Mouse (Mus musculus) hindbrain, embryonic 15.5 days (tissue): Measurements from ENCODE around the gene Hoxb8. TPM values are rescaled to one million over a fixed set of nuclear protein-coding genes. Genes with fewer than 3 reads are reported as not detected.

Experiments
- ATAC-seq: fragments of 200-750 bp; cut with Nextera tagmentation; 2 replicates; pipeline ENCODE4 v1.8.0; 2017; ENCODE audit warnings: low read depth, moderate number of reproducible peaks, moderate TSS enrichment; ENCODE audit not compliant: low FRiP score
- H3K27ac ChIP-seq: fragments of 300-500 bp; sonication (generic); replicated peaks from 2 replicates; pipeline ENCODE4 v1.5.1; 2015; ENCODE audit warnings: mild to moderate bottlenecking, inconsistent platforms
- H3K27me3 ChIP-seq: fragments of 300-500 bp; sonication (generic); 2 replicates; pipeline ENCODE4 v1.6.1; 2015; ENCODE audit warnings: control low read depth, inconsistent platforms
- H3K36me3 ChIP-seq: fragments of 300-500 bp; sonication (generic); 2 replicates; pipeline ENCODE4 v1.6.1; 2015; ENCODE audit warnings: control low read depth, inconsistent platforms
- H3K4me1 ChIP-seq: fragments of 300-500 bp; sonication (generic); replicated peaks from 2 replicates; pipeline ENCODE4 v1.6.1; 2015; ENCODE audit warnings: control low read depth, inconsistent platforms
- H3K4me2 ChIP-seq: fragments of 300-500 bp; sonication (generic); 2 replicates; pipeline ENCODE4 v1.6.1; 2015; ENCODE audit warnings: moderate library complexity, mild to moderate bottlenecking, inconsistent platforms
- H3K4me3 ChIP-seq: fragments of 300-500 bp; sonication (generic); 2 replicates; pipeline ENCODE4 v1.5.1; 2015; ENCODE audit warnings: mild to moderate bottlenecking, inconsistent platforms
- H3K9ac ChIP-seq: fragments of 300-500 bp; sonication (generic); 2 replicates; pipeline ENCODE4 v1.6.1; 2015; ENCODE audit warnings: inconsistent platforms
- H3K9me3 ChIP-seq: fragments of 300-500 bp; sonication (generic); 2 replicates; pipeline ENCODE4 v1.6.1; 2016; ENCODE audit warnings: control low read depth, inconsistent platforms
- WGBS: fragments of 180-500 bp; shearing (Covaris S2); methylation state at CpG from one replicate; pipeline ENCODE4 v1.1.7; 2015; 5-methylcytosine and 5-hydroxymethylcytosine counted together
- polyA plus RNA-seq: library from polyadenylated mRNA; unstranded; fragments of >200 nt; fragmentation: Nextera tagmentation; extraction: Ambion mirVana; gene quantifications from 2 replicates; pipeline ENCODE4 v1.2.1, GENCODE M21; 2015

Gene Hoxb8
- polyA plus RNA-seq, 1 experiment from 2014 or later = 26.1 TPM

GRCm38 (mm10) chr11:96290705-96291355, 9.1 kb downstream of the Hoxb8 start:
- H3K27ac ChIP-seq = peak overlapping the region; percentile 40; the same call in 1 of the 2 replicates
- peaks cover 85% of the 10 kb centered on the region for H3K27me3 ChIP-seq
- H3K9ac ChIP-seq = no peak overlapping the region
- H3K4me2 ChIP-seq = peak overlapping the region; percentile 28
- no peak overlapping the region; the same call in 1 of the 2 replicates for H3K4me3 ChIP-seq
- no peaks in the 10 kb centered on the region for H3K36me3 ChIP-seq
- H3K4me1 ChIP-seq = no peaks in the 10 kb centered on the region
- ATAC-seq = no peak
- no peaks in the 10 kb centered on the region for H3K9me3 ChIP-seq
- 8% methylated on average over 17 of the region's 17 CpGs for WGBS

- peaks cover 87% of the 10 kb centered on the region for H3K27me3 ChIP-seq
- no peaks in the 10 kb centered on the region for H3K4me1 ChIP-seq
- WGBS = 5% methylated on average over 22 of the region's 22 CpGs
- peak within 1 kb of the TSS; percentile 75 for H3K27ac ChIP-seq
- peak within 1 kb of the TSS; percentile 39 for H3K9ac ChIP-seq
- no peaks in the 10 kb centered on the region for H3K36me3 ChIP-seq
- ATAC-seq = no peak
- H3K4me2 ChIP-seq = peak within 1 kb of the TSS; percentile 33
- peak within 1 kb of the TSS; percentile 47 for H3K4me3 ChIP-seq
- H3K9me3 ChIP-seq = no peaks in the 10 kb centered on the region
Measured at GRCm38 (mm10) chr11:96291681-96292564, 10.2 kb downstream of the Hoxb8 start, which contains the start of gene Hoxb6. Gene Hoxb6, plus strand, starts transcription at chr11:96292476.

DNA sequence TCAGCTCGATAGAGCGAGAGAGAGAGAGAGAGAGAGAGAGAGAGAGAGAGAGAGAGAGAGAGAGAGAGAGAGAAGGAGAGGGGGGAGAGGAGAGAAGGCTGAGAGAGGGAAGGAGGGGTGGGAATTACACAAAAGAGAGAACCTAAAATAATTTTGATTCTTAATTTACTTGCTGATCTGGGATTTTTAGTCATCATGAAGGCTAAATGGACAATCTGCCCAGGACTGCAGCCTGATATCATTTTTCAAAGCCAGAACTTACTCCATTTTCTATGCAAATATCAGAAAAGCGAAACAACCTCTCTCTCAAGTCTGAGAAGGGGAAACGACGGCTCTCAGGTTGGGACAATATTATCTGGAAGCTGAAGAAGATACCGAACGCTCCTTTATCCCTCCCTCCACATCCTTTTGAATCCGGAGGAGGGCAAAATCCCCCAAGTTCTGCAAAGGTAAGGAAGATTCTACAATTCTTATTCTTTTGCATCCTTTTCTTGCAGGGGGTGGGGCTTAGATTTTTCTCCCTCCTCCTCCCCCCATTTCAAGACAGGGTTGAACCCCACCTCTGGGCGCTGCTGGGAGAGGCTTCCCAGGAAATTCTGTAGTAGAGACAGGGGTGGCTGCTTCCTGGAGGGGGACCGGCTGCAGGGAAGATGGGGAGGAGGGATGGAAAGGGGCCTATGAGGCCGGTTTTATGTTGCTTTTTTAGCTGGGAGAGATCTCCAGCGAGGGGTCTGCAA, 11.0 kb downstream of the Hoxb8 start:
- WGBS = 6% methylated on average over 12 of the region's 12 CpGs
- Histone ChIP-seq H3K27me3 (peaks cover 88% of the 10 kb centered on the region), H3K36me3 (no peaks in the 10 kb centered on the region), H3K4me2 (no peak overlapping the region), H3K4me3 (peak overlapping the region; percentile 47), H3K9me3 (no peaks in the 10 kb centered on the region), H3K27ac (peak overlapping the region; percentile 75), H3K4me1 (no peaks in the 10 kb centered on the region), H3K9ac (peak overlapping the region; percentile 39)
- ATAC-seq = no peak

- H3K27ac ChIP-seq = peak overlapping the region; percentile 75
- peaks cover 85% of the 10 kb centered on the region for H3K27me3 ChIP-seq
- no peak for ATAC-seq
- no peaks in the 10 kb centered on the region for H3K4me1 ChIP-seq
- H3K9me3 ChIP-seq = no peaks in the 10 kb centered on the region
- WGBS = 2% methylated on average over 22 of the region's 22 CpGs
- H3K4me2 ChIP-seq = no peak overlapping the region
- H3K9ac ChIP-seq = peak overlapping the region; percentile 39
- no peaks in the 10 kb centered on the region for H3K36me3 ChIP-seq
- H3K4me3 ChIP-seq = peak overlapping the region; percentile 47
Measured at GRCm38 (mm10) chr11:96293302-96293921, 11.7 kb downstream of the Hoxb8 start.

DNA sequence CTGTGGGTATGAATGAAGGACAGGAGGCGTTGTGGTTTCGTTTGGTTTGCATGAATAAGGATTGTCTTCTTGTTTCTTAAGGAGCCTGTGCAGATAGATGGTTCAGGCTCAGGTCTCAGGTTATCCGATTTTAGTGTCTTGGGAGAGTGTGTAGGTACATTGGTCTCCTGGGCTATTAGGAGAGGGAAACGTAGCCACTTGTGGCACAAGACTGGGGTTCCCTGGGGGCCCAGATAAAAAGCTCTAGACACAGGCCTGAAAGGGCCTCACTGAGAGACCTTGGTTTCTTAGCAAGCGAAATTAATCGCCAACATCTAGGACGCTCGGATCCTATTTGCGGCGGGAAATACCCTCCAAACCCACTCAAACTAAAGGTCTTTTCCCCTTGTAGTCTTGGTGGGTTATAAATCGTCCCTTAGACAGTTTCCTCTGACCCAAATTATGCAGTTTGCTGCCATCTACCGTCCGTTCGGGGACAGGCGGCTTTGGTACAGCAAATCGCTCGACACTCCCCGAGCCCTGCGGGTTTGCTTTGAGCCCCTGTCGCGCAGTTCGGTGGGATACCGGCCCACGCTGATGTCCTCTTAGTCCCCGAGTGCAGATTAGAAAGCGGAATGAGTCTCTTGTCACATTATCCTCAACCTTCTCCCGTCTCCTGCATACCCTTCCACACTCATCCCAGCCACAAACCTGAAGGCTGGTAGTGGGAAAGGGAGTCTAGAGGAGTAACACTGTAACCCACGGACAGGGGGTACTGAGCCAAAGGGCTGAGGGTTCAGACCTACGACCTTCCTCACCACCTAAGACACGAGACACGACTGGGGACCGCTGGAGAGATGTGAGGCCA, 12.8 kb downstream of the Hoxb8 start:
- ATAC-seq = no peak
- H3K4me2 ChIP-seq = peak overlapping the region; percentile 26
- no peaks in the 10 kb centered on the region for H3K9me3 ChIP-seq
- 1% methylated on average over 32 of the region's 32 CpGs for WGBS
- H3K27ac ChIP-seq = peak overlapping the region; percentile 75
- no peaks in the 10 kb centered on the region for H3K36me3 ChIP-seq
- 0 out of 2 replicates have a peak overlapping the region, but pooled peaks have one; percentile 1 for H3K9ac ChIP-seq
- peaks cover 84% of the 10 kb centered on the region for H3K27me3 ChIP-seq
- peak overlapping the region; percentile 47 for H3K4me3 ChIP-seq
- H3K4me1 ChIP-seq = 0 out of 2 replicates have a peak, but pooled peaks cover 2% of the 10 kb centered on the region

DNA sequence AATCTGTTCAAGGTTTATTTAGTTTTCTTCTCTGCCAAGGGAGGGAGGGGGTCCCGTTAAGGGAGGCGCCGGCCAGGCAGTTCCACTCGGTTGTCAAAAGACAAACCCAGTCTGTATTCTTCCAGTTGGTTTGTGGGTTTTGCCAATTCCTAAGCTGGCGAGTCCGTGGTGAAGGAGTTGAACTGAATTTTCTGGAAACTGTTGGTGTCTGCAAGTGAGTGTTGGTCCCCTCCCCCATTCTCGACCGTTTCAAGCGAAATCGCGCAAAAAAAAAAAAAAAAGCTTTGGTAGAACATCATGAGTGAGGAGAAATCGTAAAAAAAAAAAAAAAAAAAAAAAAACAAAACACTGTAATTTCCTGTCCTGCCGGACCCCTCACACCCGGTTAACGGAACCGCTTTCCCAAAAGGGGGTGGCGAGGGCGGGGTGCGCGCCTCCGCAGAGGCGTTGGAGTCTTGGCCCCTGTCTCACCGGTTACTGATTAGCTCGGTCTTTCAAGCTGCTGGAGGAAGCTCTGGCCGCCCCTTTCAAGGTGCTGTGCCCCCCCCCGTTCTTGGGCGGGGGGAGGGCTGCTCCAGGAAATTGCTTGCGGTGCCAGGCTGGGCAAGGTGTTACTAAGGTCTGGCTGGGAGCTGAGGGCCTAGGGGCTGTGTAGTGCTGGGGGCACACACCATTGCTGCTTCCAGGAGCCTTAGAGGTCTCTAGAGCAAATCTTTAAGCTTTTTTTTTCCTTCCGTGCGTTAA, 13.6 kb downstream of the Hoxb8 start:
- 0 out of 2 replicates have a peak, but pooled peaks cover 2% of the 10 kb centered on the region for H3K4me1 ChIP-seq
- H3K4me2 ChIP-seq = peak overlapping the region; percentile 59
- peak overlapping the region; percentile 26; the same call in 1 of the 2 replicates for H3K9ac ChIP-seq
- no peaks in the 10 kb centered on the region for H3K36me3 ChIP-seq
- WGBS = 1% methylated on average over 30 of the region's 30 CpGs
- peak overlapping the region; percentile 75 for H3K27ac ChIP-seq
- no peaks in the 10 kb centered on the region for H3K9me3 ChIP-seq
- H3K27me3 ChIP-seq = peaks cover 87% of the 10 kb centered on the region
- peak overlapping the region; percentile 47 for H3K4me3 ChIP-seq
- ATAC-seq = no peak

- H3K27ac ChIP-seq = peak overlapping the region; percentile 68
- H3K4me1 ChIP-seq = 0 out of 2 replicates have a peak, but pooled peaks cover 2% of the 10 kb centered on the region
- H3K27me3 ChIP-seq = peaks cover 84% of the 10 kb centered on the region
- 0 out of 2 replicates have a peak overlapping the region, but pooled peaks have one; percentile 11 for H3K9ac ChIP-seq
- H3K4me2 ChIP-seq = peak overlapping the region; percentile 59
- WGBS = 5% methylated on average over 2 of the region's 2 CpGs
- no peak for ATAC-seq
- no peaks in the 10 kb centered on the region for H3K9me3 ChIP-seq
- peak overlapping the region; percentile 47 for H3K4me3 ChIP-seq
- no peaks in the 10 kb centered on the region for H3K36me3 ChIP-seq
Measured at GRCm38 (mm10) chr11:96296997-96297396, 15.3 kb downstream of the Hoxb8 start.

DNA sequence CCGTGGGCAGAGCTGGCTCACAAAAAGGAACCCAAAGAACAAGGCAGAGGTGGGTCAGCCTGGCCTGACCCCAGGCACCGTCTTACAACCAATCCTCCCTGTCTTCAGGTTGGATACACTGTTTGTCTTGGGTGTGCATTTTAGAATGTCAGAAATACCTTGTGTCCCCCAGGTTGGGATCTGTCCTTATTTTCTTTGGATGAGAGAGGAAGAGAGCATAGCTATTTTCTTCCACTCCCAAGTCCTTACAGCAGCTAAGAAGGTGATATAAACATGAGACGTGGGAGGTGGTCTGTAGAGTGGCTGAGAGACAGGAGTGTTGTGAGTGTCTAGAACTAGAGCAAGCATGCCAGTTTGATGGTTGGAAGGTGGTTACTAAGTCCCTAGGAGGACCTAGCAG, 15.7 kb downstream of the Hoxb8 start:
- no peaks in the 10 kb centered on the region for H3K36me3 ChIP-seq
- 4% methylated on average over 3 of the region's 3 CpGs for WGBS
- H3K4me2 ChIP-seq = peak overlapping the region; percentile 59
- peak overlapping the region; percentile 47 for H3K4me3 ChIP-seq
- H3K4me1 ChIP-seq = 0 out of 2 replicates have a peak, but pooled peaks cover 2% of the 10 kb centered on the region
- no peaks in the 10 kb centered on the region for H3K9me3 ChIP-seq
- H3K27me3 ChIP-seq = peaks cover 83% of the 10 kb centered on the region
- ATAC-seq = no peak
- peak overlapping the region; percentile 68; the same call in 1 of the 2 replicates for H3K27ac ChIP-seq
- peak overlapping the region; percentile 11; the same call in 1 of the 2 replicates for H3K9ac ChIP-seq

DNA sequence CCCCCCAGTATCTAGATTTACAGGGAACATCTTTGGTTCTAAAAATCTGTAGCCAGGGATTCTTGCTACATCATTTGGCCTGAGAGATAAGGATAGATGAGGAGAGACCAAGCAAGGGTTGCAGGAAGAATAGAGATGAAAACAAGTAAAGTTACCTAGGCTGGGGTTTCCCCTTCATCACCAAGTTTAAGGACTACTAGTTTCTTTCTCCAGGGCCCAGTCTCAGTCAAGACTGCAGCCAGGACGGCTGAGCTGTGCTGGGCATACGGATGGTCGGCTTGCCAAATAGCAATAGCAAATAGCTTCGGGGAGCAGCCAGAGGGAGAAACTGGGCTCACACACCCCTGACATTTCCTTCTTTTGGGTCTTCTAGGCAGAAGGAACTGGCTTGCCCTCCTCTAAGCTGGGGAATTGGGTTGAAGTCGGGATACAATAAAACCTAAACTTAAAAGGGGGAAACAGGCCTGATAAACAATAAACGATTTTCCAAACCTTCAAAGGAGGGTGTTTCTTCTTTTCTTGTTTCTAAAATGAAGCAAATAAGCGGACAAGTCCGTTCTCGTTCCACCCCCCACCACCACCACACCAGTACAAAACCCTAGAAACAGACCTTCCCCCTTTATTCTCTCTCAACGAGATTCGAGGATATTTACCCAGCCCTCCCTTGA, 16.4 kb downstream of the Hoxb8 start:
- H3K27me3 ChIP-seq = peaks cover 77% of the 10 kb centered on the region
- H3K9me3 ChIP-seq = no peaks in the 10 kb centered on the region
- peak overlapping the region; percentile 47 for H3K4me3 ChIP-seq
- peak overlapping the region; percentile 68; the same call in 1 of the 2 replicates for H3K27ac ChIP-seq
- H3K4me1 ChIP-seq = 0 out of 2 replicates have a peak, but pooled peaks cover 2% of the 10 kb centered on the region
- WGBS = 3% methylated on average over 11 of the region's 11 CpGs
- peak overlapping the region; percentile 59 for H3K4me2 ChIP-seq
- ATAC-seq = no peak
- no peaks in the 10 kb centered on the region for H3K36me3 ChIP-seq
- peak overlapping the region; percentile 11; the same call in 1 of the 2 replicates for H3K9ac ChIP-seq
